Mouse (Mus musculus): ENCODE measurements around the gene Capzb. TPM values are rescaled to one million over a fixed set of nuclear protein-coding genes. Genes with fewer than 3 reads are reported as not detected.

The Capzb gene
- polyA plus RNA-seq, 1 experiment from 2014 or later, result 324 TPM

- no peak overlapping the region for H3K27ac ChIP-seq
- H3K9ac ChIP-seq (replicated peaks), result no peak overlapping the region
- no peak overlapping the region for H3K4me3 ChIP-seq (replicated peaks)
- 95% methylated on average over 15 of the region's 15 CpGs for WGBS
- H3K4me1 ChIP-seq (replicated peaks), result no peaks in the 10 kb centered on the region
- no peak for ATAC-seq
- H3K9me3 ChIP-seq, result no peaks in the 10 kb centered on the region
- H3K36me3 ChIP-seq, result peaks cover 91% of the 10 kb centered on the region
- H3K27me3 ChIP-seq, result no peaks in the 10 kb centered on the region
- H3K4me2 ChIP-seq (replicated peaks), result no peak overlapping the region
Observed at GRCm38 (mm10) chr4:139284877-139285276, 92.2 kb downstream of the Capzb start.

- WGBS, result 95% methylated on average over 5 of the region's 5 CpGs
- H3K27ac ChIP-seq, result no peak overlapping the region
- H3K4me3 ChIP-seq (replicated peaks), result no peak overlapping the region
- no peaks in the 10 kb centered on the region for H3K9me3 ChIP-seq
- no peak for ATAC-seq
- no peak overlapping the region for H3K9ac ChIP-seq (replicated peaks)
- no peak overlapping the region for H3K4me2 ChIP-seq (replicated peaks)
- H3K4me1 ChIP-seq (replicated peaks), result no peaks in the 10 kb centered on the region
- no peaks in the 10 kb centered on the region for H3K27me3 ChIP-seq
- peaks cover 91% of the 10 kb centered on the region for H3K36me3 ChIP-seq
Observed at GRCm38 (mm10) chr4:139286234-139286633, 93.5 kb downstream of the Capzb start.

GRCm38 (mm10) chr4:139287122-139287863 lies 94.6 kb downstream of the Capzb start:
- Histone ChIP-seq H3K36me3 (peaks cover 82% of the 10 kb centered on the region), H3K4me2 (replicated peaks) (no peak overlapping the region), H3K27me3 (no peaks in the 10 kb centered on the region), H3K27ac (no peak overlapping the region), H3K4me1 (replicated peaks) (no peaks in the 10 kb centered on the region), H3K9me3 (no peaks in the 10 kb centered on the region), H3K9ac (replicated peaks) (no peak overlapping the region), H3K4me3 (replicated peaks) (no peak overlapping the region)
- WGBS, result 86% methylated on average over 18 of the region's 18 CpGs
- ATAC-seq, result peak; percentile 41

- no peaks in the 10 kb centered on the region for H3K9me3 ChIP-seq
- H3K9ac ChIP-seq (replicated peaks), result no peak overlapping the region
- peak; percentile 28; the same call in 1 of the 2 replicates for ATAC-seq
- H3K4me2 ChIP-seq (replicated peaks), result no peak overlapping the region
- no peaks in the 10 kb centered on the region for H3K27me3 ChIP-seq
- H3K36me3 ChIP-seq, result peaks cover 70% of the 10 kb centered on the region
- no peak overlapping the region for H3K27ac ChIP-seq
- no peak overlapping the region for H3K4me3 ChIP-seq (replicated peaks)
- no peaks in the 10 kb centered on the region for H3K4me1 ChIP-seq (replicated peaks)
- 66% methylated on average over 10 of the region's 10 CpGs for WGBS
Observed at GRCm38 (mm10) chr4:139289017-139289416, 96.3 kb downstream of the Capzb start.

GRCm38 (mm10) chr4:139291099-139291498 lies 98.4 kb downstream of the Capzb start:
- no peak overlapping the region for H3K9ac ChIP-seq (replicated peaks)
- no peak overlapping the region for H3K4me3 ChIP-seq (replicated peaks)
- H3K27ac ChIP-seq, result no peak overlapping the region
- H3K9me3 ChIP-seq, result no peaks in the 10 kb centered on the region
- 84% methylated on average over 16 of the region's 16 CpGs for WGBS
- H3K4me1 ChIP-seq (replicated peaks), result no peaks in the 10 kb centered on the region
- no peaks in the 10 kb centered on the region for H3K27me3 ChIP-seq
- no peak for ATAC-seq
- peaks cover 55% of the 10 kb centered on the region for H3K36me3 ChIP-seq
- no peak overlapping the region for H3K4me2 ChIP-seq (replicated peaks)

GRCm38 (mm10) chr4:139292038-139292437 lies 99.3 kb downstream of the Capzb start:
- H3K27ac ChIP-seq, result no peak overlapping the region
- no peak for ATAC-seq
- no peak overlapping the region for H3K4me3 ChIP-seq (replicated peaks)
- WGBS, result 98% methylated on average over 5 of the region's 5 CpGs
- H3K36me3 ChIP-seq, result peaks cover 48% of the 10 kb centered on the region
- no peaks in the 10 kb centered on the region for H3K27me3 ChIP-seq
- no peak overlapping the region for H3K4me2 ChIP-seq (replicated peaks)
- no peaks in the 10 kb centered on the region for H3K4me1 ChIP-seq (replicated peaks)
- no peak overlapping the region for H3K9ac ChIP-seq (replicated peaks)
- H3K9me3 ChIP-seq, result no peaks in the 10 kb centered on the region

- no peaks in the 10 kb centered on the region for H3K9me3 ChIP-seq
- H3K4me3 ChIP-seq (replicated peaks), result no peak overlapping the region
- WGBS, result 86% methylated on average over 4 of the region's 4 CpGs
- peaks cover 54% of the 10 kb centered on the region for H3K36me3 ChIP-seq
- no peak overlapping the region for H3K4me2 ChIP-seq (replicated peaks)
- ATAC-seq, result no peak
- no peak overlapping the region for H3K27ac ChIP-seq
- H3K9ac ChIP-seq (replicated peaks), result no peak overlapping the region
- H3K27me3 ChIP-seq, result no peaks in the 10 kb centered on the region
- no peaks in the 10 kb centered on the region for H3K4me1 ChIP-seq (replicated peaks)
Observed at GRCm38 (mm10) chr4:139297566-139297965, 104.9 kb downstream of the Capzb start.

- Histone ChIP-seq H3K4me1 (replicated peaks) (no peaks in the 10 kb centered on the region), H3K4me3 (replicated peaks) (no peak overlapping the region), H3K4me2 (replicated peaks) (no peak overlapping the region), H3K9ac (replicated peaks) (no peak overlapping the region), H3K9me3 (no peaks in the 10 kb centered on the region), H3K27me3 (no peaks in the 10 kb centered on the region), H3K36me3 (peaks cover 52% of the 10 kb centered on the region), H3K27ac (no peak overlapping the region; the same call in 1 of the 2 replicates)
- 87% methylated on average over 12 of the region's 12 CpGs for WGBS
- no peak for ATAC-seq
Observed at GRCm38 (mm10) chr4:139298671-139299366, 106.1 kb downstream of the Capzb start.

GRCm38 (mm10) chr4:139301780-139302179 lies 109.1 kb downstream of the Capzb start:
- Histone ChIP-seq H3K36me3 (peaks cover 71% of the 10 kb centered on the region), H3K4me1 (replicated peaks) (no peaks in the 10 kb centered on the region), H3K27ac (no peak overlapping the region), H3K27me3 (no peaks in the 10 kb centered on the region), H3K4me3 (replicated peaks) (no peak overlapping the region), H3K9me3 (no peaks in the 10 kb centered on the region), H3K9ac (replicated peaks) (no peak overlapping the region), H3K4me2 (replicated peaks) (no peak overlapping the region)
- WGBS, result 92% methylated on average over 8 of the region's 8 CpGs
- no peak for ATAC-seq

- Histone ChIP-seq H3K9me3 (no peaks in the 10 kb centered on the region), H3K27me3 (no peaks in the 10 kb centered on the region), H3K27ac (no peak overlapping the region), H3K4me1 (replicated peaks) (no peaks in the 10 kb centered on the region), H3K4me3 (replicated peaks) (no peak overlapping the region), H3K36me3 (peaks cover 74% of the 10 kb centered on the region), H3K9ac (replicated peaks) (no peak overlapping the region), H3K4me2 (replicated peaks) (no peak overlapping the region)
- 69% methylated on average over 5 of the region's 5 CpGs for WGBS
- ATAC-seq, result no peak
Observed at GRCm38 (mm10) chr4:139302241-139302640, 109.5 kb downstream of the Capzb start.

- Histone ChIP-seq H3K4me2 (replicated peaks) (no peak overlapping the region), H3K4me1 (replicated peaks) (peaks cover 13% of the 10 kb centered on the region), H3K4me3 (replicated peaks) (no peak overlapping the region), H3K27me3 (no peaks in the 10 kb centered on the region), H3K9ac (replicated peaks) (no peak overlapping the region), H3K9me3 (no peaks in the 10 kb centered on the region), H3K36me3 (peaks cover 44% of the 10 kb centered on the region), H3K27ac (no peak overlapping the region)
- ATAC-seq, result no peak
- 93% methylated on average over 3 of the region's 3 CpGs for WGBS
Observed at GRCm38 (mm10) chr4:139305521-139305920, 112.8 kb downstream of the Capzb start.

- peaks cover 22% of the 10 kb centered on the region for H3K36me3 ChIP-seq
- no peak overlapping the region for H3K27ac ChIP-seq
- H3K4me1 ChIP-seq (replicated peaks), result peaks cover 24% of the 10 kb centered on the region
- ATAC-seq, result no peak
- peaks cover 5% of the 10 kb centered on the region; the same call in 1 of the 2 replicates for H3K27me3 ChIP-seq
- H3K4me2 ChIP-seq (replicated peaks), result no peak overlapping the region
- no peaks in the 10 kb centered on the region for H3K9me3 ChIP-seq
- no peak overlapping the region for H3K4me3 ChIP-seq (replicated peaks)
- 92% methylated on average over 5 of the region's 5 CpGs for WGBS
- no peak overlapping the region for H3K9ac ChIP-seq (replicated peaks)
Observed at GRCm38 (mm10) chr4:139307916-139308315, 115.2 kb downstream of the Capzb start.

All from midbrain, embryonic 13.5 days (tissue).